Mouse (Mus musculus): ENCODE measurements at regions not wholly inside any gene's neighbourhood (a gene's known extent, or its start where the extent isn't known, plus 50 kb on each side); places are given as distances from the start of the nearest gene placed in this dataset.

DNA sequence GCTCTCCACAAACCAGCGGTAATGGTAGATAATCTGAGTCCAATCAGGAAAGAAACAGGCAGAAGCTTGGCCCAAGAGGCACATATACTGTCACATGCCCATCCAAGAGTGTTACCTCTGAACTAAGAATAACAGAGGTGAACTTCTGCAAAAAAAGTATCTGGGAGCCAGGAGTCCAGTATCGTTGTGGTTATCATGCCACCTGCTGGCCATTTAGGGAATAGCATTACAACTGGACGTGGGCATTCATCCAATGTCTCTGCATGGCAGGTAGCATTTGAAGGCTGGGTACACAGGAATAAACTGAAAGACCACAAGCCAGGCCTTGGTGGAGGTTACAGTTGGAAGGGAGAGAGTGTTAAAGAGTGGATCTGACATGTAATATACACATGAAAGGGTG is 70.9 kb upstream of the Thy1 start:
- peak; percentile 79 to 90 for DNase-seq
- intact Hi-C loops (cut with DNase I) = loop anchor here (1.0 to 2.0 kb wide), 4 partner anchors 19 to 633 kb away; partner anchors contain the start of gene Nectin1

DNA sequence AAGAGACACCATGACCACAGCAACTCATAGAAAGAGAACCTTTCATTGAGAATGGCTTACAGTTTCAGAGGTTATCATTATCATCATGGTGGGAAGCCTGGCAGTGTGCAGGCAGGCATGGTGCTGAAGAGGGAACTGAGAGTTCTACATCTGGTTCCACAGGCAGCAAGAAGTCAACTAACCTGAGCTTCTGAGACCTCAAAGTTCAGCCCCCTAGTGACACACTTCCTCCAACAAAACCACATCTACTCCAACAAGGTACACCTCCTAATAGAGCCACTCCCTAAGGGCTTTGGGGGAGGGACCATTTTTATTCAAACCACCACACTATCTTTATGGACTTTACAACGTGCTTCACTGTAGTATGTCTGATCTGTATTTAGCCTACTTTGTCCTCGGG is 67.8 kb upstream of the Thy1 start:
- intact Hi-C loops (cut with DNase I) = no loop called here

DNA sequence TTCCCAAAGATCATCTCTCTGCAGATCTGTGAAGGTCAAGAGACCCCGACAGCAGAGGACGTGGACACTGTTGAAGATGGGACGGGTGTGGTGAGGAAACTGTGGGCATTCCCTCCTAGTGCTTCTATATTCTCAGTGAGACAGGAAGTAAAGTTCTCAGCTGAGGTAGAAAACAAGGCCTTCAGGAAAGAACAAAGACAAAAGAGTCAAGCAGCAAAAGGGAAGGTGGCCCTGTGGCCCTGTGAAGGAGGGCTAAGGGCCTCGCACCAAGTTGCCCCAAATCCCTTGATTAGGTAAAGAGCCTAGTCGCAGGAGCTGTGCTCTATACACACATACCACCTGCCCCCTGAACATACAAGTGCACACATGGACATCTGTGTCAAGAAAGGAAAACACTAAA is 66.8 kb upstream of the Thy1 start:
- no peak for DNase-seq
- intact Hi-C loops (cut with DNase I) = no loop called here

More for the DNA sequence above, 67.8 kb upstream of the Thy1 start:
- no peak for DNase-seq

DNA sequence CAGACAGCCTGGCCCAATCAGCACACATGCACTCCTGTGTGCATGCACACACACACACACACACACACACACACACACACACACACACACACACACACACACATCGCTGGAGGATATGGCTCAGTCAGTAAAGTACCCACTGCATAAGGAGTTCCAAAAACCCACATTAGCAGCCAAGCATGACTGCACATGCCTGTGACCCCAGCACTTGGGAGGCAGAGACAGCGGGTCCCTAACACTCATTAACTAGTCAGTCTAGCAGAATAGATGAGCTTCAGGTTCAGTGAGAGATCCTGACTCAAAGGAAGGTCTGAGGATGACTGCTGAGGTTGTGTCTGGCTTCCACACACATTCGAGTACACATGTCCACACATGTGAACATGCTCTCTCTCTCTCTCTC is 65.4 kb upstream of the Thy1 start:
- DNase-seq = no peak
- intact Hi-C loops (cut with DNase I) = no loop called here

DNA sequence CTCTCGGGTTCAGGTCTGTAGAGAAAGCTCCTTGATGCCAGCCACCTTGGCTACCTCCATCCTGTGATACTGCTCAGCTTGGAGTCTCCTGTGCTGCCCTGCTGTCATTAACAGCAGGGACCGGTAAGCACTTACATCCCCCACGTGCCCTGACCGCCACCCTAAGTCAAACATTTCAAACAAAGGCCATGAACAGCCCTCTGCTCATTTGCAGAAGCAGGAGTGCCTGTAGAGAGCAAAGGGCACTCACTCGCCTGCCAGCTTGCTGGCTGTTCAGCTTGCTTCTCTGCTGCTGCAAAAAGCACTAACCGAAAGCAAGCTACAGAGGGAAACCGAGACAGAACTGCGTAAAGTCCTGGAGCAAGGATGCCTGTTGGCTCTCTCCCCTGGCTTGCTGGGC is 61.8 kb upstream of the Thy1 start:
- DNase-seq = no peak
- intact Hi-C loops (cut with DNase I) = loop anchor here (10.0 kb wide), 2 partner anchors 253 to 413 kb away; partner anchors contain the start of genes Cbl and Slc37a4

DNA sequence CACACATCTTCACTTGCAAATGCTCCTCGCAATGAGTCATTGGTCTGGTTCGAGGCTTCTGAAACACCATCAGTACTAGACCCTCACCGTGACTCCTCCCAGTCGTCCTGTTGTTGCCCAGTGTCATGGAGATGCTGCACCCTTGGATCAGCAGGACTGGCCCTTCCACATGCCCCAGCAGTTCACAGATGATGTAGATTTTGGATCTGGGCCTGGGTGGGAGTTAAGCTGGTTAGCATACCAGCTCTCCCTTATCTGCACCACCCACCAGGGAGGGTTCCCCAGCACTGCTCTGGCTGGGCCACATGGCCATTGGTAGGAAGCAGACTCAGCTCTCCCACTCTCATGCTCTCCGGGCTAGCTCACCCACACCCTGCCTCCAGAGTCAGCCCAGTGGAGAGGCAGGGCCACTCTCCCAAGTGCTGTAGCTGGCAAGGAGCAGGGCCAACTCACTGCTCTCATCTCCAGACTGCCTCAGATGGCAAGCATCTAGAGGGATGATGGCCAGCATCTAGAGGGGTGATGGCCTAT is 60.8 kb upstream of the Thy1 start:
- intact Hi-C loops (cut with DNase I) = loop anchor here (10.0 kb wide), 2 partner anchors 252 to 412 kb away; partner anchors contain the start of genes Cbl and Slc37a4
- DNase-seq = peak; percentile 29 to 34

DNA sequence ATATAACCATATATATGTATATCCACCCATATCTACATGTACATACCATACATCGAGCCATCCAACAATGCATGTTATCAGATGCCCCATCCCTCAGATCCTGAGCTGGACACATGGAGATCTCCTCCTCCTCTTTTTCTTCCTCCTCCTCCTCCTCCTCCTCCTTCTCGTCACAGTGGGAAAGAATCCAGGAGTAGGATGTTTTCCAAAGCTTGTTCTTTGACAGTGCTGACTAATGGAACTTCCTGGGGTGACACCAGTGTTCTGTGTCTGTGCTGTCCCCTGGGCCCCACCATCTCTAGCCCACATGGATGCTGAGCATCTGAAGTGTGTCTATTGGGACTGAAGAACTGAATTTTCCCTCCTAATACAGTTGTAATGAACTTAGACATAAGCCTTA is 60.0 kb upstream of the Thy1 start:
- intact Hi-C loops (cut with DNase I) = loop anchor here (10.0 kb wide), 2 partner anchors 252 to 412 kb away; partner anchors contain the start of genes Cbl and Slc37a4

DNA sequence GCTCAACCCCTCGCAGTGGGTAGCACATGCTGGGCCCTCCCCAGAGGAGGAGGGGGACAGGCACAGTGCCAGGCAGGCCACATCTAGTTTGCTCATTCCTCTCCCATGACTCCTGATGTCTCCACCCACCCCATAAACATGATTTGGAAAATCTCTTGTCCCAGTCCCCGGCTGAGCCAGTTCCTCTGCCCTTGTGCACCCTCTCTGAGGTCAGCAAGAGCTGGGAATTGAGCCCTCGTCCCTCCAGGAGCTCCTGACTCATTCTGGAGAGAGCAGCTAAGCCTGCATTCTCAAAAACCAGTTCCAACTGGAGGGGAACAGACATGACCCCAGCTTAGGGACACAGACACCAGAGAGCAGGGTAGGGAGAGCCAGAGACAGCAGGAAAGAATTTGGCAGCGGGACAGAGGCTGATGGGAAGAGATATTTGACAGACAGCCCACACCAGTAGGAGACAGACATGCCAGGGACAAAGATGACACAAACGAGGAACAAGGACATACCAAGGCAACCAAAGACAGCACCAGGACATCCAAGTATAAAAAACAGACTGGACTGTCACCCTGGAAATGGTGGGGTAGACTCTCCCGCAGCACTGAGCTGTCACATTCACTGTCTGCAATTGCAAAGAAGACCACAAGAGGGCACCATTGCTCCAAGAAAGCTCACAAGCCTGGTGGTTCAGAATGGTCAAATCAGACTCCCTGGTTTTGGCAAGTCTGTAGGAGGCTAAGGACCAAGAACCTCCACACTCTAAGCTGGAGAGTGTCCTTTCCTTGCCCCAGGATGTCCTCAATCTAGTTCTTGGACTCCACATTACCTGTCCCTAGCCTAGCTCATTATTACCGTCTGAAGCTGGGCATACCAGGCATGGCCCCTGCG is 58.8 kb upstream of the Thy1 start:
- intact Hi-C loops (cut with DNase I) = loop anchor here (2.0 to 10.0 kb wide), 4 partner anchors 82 to 410 kb away; partner anchors contain the start of genes C1qtnf5, Cbl, Slc37a4 and Usp2
- peak; percentile 95 to 98 for DNase-seq

More for the DNA sequence above, 60.0 kb upstream of the Thy1 start:
- DNase-seq = peak; percentile 31 to 51

DNA sequence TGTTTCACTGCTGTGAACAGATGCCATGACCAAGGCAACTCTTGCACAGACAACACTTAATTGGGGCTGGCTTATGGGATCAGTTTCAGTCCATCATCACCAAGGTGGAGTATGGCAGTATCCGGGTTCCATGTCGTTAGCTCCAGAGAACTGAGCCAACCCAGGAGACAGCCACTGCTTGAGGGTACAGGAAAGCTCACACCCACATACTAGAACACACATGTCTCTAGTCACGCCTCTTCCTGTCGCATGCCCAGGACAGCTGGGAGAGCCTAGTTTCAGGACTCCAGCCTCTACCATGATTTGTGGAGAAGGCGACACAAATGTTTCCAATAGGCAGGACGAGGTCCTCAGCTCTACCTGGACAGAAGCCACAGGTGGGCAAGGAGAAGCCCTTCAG is 55.2 kb upstream of the Thy1 start:
- intact Hi-C loops (cut with DNase I) = loop anchor here (5.0 to 10.0 kb wide), 3 partner anchors 119 to 407 kb away; partner anchors contain the start of genes C1qtnf5, Cbl and Slc37a4
- DNase-seq = no peak

DNA sequence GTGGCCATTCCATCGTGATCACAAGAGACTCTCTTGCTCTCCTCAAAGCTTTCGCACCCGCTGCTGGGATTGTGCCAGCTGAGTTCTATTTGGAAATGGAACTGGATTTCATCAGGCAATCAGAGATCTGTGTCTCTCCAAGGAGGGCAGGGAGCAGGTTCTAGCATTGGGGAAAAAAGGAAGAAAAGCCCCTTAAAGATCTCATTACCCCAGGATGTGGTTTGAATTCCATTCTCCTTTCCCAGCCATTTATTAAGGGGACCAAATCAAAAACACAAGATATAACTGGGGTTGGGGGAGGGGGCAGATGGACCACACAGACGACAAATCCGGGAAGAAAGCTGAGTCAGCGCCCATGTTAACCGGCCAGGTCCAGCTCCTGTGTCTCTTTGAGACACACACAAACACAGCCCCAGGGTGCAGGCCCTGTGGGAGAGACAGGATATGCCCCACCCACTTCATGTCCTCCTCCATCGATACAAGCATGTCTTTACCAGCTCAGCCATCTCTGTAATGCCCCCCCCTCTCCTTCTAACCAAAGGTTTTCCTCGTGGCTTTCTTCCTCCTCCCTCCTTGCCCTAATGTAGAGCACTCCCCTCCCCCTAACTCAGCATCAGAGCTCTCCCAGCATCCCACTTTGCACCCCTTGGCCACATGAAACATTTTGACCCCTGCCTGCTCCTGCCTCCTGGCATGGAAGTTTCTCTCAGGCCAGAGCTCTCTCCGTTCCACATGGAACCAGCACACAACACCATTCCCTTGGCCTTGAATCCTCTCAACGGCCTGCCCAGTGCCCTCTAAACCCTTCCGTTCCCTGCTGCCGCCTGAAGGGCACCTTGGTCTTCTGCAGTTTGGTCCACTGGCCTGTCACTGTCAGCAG is 54.0 kb upstream of the Thy1 start:
- intact Hi-C loops (cut with DNase I) = loop anchor here (5.0 to 10.0 kb wide), 3 partner anchors 118 to 406 kb away; partner anchors contain the start of genes C1qtnf5, Cbl and Slc37a4
- peak in 1 of 2 experiments; percentile 40 for DNase-seq

DNA sequence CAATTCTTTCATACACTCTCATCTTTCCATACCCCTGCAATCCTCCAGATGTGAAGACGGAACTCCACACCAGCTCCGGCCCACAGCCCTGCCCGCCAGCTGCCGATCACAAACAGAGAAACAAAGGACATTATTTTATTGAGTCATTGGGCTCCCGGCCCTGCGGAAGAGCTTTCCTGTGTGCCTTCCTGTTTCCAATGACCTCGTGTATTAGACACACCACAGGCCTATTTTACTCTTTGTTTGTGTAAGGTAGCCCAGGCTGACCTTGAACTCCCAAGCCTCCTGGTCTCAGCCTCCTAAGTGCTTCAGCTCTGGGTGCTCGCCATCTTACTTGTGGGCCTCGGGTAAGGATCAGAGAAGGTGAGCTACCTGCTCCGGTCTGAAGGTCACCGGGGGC is 53.1 kb upstream of the Thy1 start:
- intact Hi-C loops (cut with DNase I) = no loop called here
- no peak for DNase-seq

DNA sequence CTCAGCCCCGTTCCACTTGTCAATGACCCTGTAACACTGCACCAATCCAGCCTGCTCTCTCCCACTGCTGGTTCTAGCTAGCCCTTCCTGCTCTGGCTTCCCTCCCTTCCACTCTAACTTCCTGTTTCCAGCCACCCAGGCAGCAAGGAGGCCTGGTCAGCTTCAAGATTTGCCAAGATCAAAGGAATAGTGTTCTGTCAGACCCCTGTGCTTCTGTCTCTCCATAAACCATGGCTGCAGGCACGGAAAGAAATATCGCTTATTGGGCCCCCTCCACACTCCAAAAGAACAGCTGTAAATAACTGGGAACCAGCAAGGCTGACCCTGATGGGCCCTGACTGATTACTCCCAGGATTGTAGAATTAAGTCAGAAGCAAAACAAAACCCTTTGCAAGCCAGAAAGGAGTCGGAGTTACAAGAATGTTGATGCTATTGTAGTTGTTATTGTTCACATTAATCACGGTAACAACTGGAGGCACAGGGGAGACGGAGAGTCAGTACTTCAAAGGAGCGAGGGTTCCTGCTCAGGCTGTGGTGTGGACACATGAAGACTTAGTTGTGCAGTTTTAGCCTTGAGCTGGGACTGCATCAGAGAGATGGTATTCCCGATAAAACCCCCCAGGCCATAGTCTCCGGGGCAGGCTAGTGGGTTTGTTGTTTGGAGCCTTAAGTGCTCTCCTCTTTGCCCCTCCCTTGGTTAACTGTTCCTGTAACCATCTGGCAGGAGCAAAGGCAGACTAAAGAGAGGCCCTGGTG is 49.8 kb upstream of the Thy1 start:
- intact Hi-C loops (cut with DNase I) = no loop called here
- DNase-seq = peak in 1 of 2 experiments; percentile 36
